Mouse (Mus musculus) urinary bladder, adult 18-20 months (tissue): ENCODE results near the gene Capn3.

Experiments used
- DNase-seq, 2 experiments: peaks; one replicate each; pipeline ENCODE4 v3.0.0; 2022; ENCODE audit warnings: low spot score in 2 of 2, mixed read lengths in 2 of 2

The Capn3 gene

GRCm38 (mm10) chr2:120482506-120483389, 26.9 kb downstream of the Capn3 start:
- DNase-seq, result no peak

- DNase-seq, result no peak
Observed at GRCm38 (mm10) chr2:120484241-120484640, 28.4 kb downstream of the Capn3 start.

- DNase-seq, result no peak
Observed at GRCm38 (mm10) chr2:120493254-120493653, 37.4 kb downstream of the Capn3 start.

- DNase-seq, result no peak
Observed at GRCm38 (mm10) chr2:120496511-120496910, 40.7 kb downstream of the Capn3 start.

- no peak for DNase-seq
Observed at GRCm38 (mm10) chr2:120499971-120500471, 44.2 kb downstream of the Capn3 start.

GRCm38 (mm10) chr2:120501136-120501918, 45.5 kb downstream of the Capn3 start:
- no peak for DNase-seq

GRCm38 (mm10) chr2:120501931-120502604, 46.2 kb downstream of the Capn3 start:
- no peak for DNase-seq

GRCm38 (mm10) chr2:120502605-120502990, 46.8 kb downstream of the Capn3 start:
- DNase-seq, result no peak

GRCm38 (mm10) chr2:120503094-120503493, 47.3 kb downstream of the Capn3 start:
- no peak for DNase-seq

- no peak for DNase-seq
Observed at GRCm38 (mm10) chr2:120503992-120504391, 48.2 kb downstream of the Capn3 start.

GRCm38 (mm10) chr2:120514181-120514580, 58.4 kb downstream of the Capn3 start:
- no peak for DNase-seq

- no peak for DNase-seq
Observed at GRCm38 (mm10) chr2:120518547-120519210, 62.9 kb downstream of the Capn3 start.

GRCm38 (mm10) chr2:120526771-120527170, 71.0 kb downstream of the Capn3 start:
- no peak for DNase-seq

GRCm38 (mm10) chr2:120529531-120529930, 73.7 kb downstream of the Capn3 start:
- no peak for DNase-seq

GRCm38 (mm10) chr2:120531223-120531622, 75.4 kb downstream of the Capn3 start:
- no peak for DNase-seq

GRCm38 (mm10) chr2:120539333-120539732, 83.5 kb downstream of the Capn3 start:
- no peak for DNase-seq

- peak in 1 of 2 experiments; percentile 41 for DNase-seq
Observed at GRCm38 (mm10) chr2:120539778-120540208, 84.0 kb downstream of the Capn3 start.

GRCm38 (mm10) chr2:120544732-120545131, 88.9 kb downstream of the Capn3 start:
- no peak for DNase-seq
